Mouse (Mus musculus) liver, embryonic 14.5 days (tissue): ENCODE results near the gene Epop.

Source experiments
- CTCF ChIP-seq: IDR thresholded peaks from 2 replicates; pipeline ENCODE4 v1.5.1; 2016; ENCODE audit warnings: antibody characterized with exemption, low read depth, control low read depth
- EP300 ChIP-seq: IDR thresholded peaks from 2 replicates; pipeline ENCODE4 v1.6.1; 2016; ENCODE audit warnings: antibody characterized with exemption, low read depth

DNA sequence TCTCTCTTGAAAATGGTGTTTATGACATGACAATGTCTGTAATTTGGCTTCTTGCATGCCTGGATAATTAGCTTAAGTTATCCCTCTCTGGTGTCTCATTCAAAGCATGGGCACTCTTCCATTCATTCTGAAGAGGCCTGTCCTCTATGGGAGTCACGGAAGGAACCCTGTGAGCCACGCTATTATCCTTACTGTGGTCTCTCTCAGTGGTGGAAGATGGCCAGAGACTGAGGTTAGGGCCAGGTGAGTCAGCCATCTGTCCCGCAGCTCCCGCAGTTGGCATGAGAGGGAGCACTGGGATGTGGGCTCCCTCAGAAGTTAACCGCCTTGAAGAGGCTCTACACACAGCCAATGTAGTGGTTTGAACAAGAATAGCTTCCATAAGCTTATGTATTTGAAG, 20.8 kb upstream of the Epop start:
- TF ChIP-seq EP300, result no peak
- no peak for TF ChIP-seq CTCF
